Mouse (Mus musculus) heart, postnatal 25 days (tissue): ENCODE results near the gene Wnt6. TPM values are rescaled to one million over a fixed set of nuclear protein-coding genes. Genes with fewer than 3 reads are reported as not detected.
A peak's percentile ranks its signal among the peaks of the same experiment; 100 is the strongest.

Source experiments
- DNase-seq: peaks from one replicate; pipeline ENCODE4 v3.0.0; 2022; ENCODE audit warnings: low spot score
- intact Hi-C: fragments of 180-260 bp; cut with DNase I; formaldehyde crosslinking; loops from one replicate; pipeline ENCODE4 v1.15.1; 2025
- total RNA-seq, 2 experiments: library from RNA; stranded (reverse); gene quantifications; 2 replicates each; pipeline ENCODE4 v1.2.3; 2021

Gene Wnt6
- total RNA-seq, 2 experiments from 2014 or later = 0.20 TPM; not detected in 1

DNA sequence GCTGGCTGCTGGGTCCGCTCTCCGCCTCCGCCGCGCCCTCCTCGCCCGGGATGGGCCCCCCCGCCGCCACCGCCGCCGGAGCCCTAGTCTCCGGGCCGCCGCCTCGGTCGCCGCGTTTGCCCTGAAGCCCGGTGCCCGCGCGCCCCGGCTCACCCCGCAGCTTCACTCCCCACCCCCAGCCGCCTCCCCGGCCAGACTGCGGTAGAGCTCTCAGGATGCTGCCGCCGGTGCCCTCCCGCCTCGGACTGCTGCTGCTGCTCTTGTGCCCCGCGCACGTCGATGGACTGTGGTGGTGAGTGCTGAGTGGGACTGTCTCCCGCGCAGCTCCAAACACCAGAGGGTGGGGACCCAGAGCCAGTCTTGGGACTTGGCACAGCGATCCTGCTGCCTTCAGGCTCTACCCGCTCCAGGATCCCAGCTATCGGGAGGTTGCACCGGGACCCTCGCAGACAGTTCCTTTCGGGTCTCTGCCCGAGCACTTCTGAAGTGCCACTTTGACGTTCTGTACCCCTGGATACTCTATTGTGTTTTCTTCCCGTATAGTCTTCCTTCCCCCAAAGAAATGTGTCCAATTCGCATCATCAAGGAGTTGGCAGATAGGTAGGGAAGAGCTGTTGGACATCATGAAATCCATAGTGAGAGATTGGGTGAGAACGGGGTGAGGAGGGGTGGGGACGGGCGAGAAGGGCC, 384 bp downstream of the Wnt6 start:
- no peak for DNase-seq
- intact Hi-C loops = no loop called here

DNA sequence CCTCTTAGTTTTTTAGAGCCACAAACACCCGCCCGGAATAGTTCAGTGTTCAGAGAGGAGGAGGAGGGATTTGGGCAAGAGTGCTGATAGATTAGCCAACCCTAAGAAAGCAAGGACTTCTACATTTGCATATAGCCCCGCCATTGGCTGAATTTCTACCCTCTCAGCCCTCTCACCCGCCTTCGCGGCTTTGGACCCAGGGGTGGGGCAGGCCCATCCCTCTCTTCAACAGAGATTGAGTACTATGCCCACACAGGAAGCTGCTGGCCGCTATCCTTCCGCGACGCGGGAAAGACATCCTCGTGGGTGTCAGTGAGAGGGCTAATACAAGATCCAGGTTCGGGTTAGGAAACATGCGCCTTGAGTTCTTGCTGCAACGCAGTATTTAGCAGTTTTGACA, 1.4 kb downstream of the Wnt6 start:
- intact Hi-C loops = no loop called here
- DNase-seq = peak; percentile 76

DNA sequence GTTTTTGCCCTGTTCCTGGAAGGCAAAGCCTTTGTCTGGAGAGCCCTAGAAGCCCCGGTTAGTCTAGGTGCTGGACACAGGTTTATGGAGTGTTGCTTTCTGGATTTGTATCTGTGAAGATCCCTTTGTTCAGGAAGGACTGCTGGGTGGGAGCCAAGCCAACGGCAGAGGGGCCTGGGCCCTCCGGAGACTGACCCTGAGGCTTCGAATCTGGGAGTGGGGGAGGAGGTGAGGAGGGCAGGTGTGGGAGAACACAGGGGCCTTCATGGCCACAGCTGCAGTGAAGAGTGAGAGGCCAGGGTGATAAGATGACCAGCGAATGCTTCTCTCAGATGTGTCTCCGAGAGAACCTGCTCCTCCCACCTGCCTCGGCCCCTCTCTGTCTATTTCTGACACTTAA, 2.4 kb downstream of the Wnt6 start:
- intact Hi-C loops = no loop called here

DNA sequence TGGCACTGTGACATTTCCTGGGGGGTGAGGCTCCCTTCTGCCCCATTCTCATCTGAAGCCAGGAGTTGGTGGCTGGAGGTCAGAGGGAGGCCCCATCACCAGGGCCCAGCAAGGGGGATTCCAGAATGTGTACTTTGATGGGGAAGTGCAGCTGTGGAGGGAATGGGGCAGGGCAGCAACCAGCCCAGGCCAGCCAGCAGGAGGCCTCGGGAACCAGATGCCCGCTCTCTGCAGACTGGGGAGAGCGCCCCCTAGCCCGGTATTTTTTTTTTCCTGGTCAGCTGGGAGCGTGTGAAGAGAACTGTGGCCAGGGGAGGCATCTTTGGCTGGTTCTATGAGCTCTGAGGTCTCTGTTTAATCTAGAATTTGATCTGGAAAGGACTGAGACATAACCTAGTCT, 4.1 kb downstream of the Wnt6 start:
- intact Hi-C loops = no loop called here
- DNase-seq = no peak

More for the DNA sequence above, 2.4 kb downstream of the Wnt6 start:
- no peak for DNase-seq

DNA sequence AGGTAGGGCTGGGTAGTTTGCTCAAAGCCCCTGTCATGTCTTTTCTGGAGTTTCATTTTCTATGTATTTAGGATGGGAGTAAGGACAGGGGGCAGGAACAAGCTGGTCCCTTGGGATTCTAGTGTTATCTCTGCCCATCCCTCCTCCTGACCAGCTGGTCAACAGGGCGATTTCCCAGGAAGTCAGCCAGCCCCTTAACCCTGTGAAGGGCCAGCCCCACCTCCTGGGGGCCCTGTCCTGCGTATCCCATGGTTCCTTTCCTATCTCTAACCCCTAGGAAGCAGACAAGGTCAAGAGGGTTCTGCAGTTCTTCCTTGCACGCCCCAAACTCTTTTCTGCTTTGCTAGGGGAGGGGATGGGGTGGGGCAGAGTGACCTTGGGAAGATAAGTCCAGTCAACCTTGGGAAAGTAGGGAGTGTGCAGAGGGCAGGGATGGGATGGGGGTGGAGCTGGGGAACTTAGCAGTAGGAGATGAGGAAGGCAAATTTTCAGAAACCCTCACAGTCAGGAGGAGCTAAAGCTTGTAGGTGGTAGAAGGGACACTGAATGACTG, 7.3 kb downstream of the Wnt6 start:
- DNase-seq = no peak
- intact Hi-C loops = no loop called here

DNA sequence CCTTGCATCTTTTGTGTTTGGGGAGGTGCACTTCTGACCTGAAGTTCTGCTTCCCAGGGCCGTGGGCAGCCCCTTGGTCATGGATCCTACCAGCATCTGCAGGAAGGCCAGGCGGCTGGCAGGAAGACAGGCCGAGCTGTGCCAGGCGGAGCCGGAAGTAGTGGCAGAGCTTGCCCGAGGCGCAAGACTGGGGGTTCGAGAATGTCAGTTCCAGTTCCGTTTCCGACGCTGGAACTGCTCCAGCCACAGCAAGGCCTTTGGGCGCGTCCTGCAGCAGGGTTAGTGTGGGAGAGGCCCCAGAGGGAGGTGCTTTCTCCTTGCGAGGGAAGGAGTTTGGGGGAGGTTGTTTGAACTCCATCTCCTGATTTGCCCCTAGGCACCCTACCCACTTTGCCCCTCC, 10.4 kb downstream of the Wnt6 start:
- intact Hi-C loops = no loop called here
- DNase-seq = no peak

DNA sequence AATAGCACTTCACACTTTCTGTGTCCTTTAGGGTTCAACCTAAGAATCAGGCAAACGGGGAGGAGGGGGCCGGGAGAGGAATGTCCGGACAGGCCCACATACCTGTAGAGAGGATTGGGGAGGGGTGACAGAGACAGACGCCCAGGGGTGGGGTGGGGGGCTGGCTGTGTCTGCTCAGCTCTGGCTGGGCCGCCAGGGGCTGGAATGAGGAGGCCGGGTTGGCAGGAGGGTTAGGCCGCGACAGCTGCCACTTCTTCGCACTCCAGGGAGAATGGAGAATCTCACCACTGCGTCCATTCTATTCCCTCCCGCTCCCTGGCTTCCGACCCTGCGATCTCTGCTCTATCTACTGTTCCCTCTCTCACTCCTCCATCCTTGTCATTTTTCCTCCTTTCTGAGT, 11.9 kb downstream of the Wnt6 start:
- DNase-seq = no peak
- intact Hi-C loops = no loop called here

DNA sequence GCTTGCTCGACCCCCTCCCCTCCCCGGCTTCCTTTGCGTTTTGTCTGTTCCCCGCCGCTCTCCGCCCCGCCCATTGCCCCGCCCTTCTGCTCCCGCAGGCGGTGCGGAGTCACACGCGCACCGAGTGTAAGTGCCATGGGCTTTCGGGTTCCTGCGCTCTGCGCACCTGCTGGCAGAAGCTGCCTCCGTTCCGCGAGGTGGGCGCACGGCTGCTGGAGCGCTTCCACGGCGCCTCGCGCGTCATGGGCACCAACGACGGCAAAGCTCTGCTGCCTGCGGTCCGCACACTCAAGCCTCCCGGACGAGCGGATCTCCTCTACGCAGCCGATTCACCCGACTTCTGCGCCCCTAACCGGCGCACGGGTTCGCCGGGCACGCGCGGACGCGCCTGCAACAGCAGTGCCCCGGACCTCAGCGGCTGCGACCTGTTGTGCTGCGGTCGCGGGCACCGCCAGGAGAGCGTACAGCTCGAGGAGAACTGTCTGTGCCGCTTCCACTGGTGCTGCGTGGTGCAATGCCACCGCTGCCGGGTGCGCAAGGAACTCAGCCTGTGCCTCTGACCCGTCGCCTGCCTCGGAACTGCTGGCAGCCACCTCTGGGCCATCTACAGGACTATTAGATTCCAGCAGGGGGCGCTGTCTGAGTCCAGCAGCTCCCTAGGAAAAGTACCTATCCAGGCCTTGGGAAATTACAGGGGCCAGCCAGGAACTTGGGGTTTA, 12.5 kb downstream of the Wnt6 start:
- DNase-seq = no peak
- intact Hi-C loops = no loop called here

DNA sequence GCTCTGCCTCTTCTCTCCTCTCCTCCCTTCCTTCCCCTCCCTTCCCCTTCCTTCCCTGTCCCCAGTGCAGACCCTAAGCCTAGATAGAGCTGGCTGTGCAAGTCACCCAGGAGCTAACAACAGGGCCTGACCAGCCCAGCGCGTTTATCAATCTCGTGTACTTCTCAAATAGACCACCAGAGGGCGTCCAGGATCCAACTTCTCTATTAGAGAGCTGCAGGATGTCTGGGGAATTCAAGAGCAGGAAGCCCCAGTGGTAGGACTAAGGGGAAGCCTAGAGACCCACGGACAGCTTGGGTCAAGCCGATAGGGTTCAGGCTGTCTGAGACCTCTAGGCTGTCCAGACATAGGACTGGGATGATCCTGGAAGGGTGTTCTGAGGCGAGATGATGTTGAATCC, 16.2 kb downstream of the Wnt6 start:
- intact Hi-C loops = loop anchor here (1.0 kb wide), 1 partner anchor 20 kb away; no protein-coding TSS in a partner anchor
- DNase-seq = no peak

DNA sequence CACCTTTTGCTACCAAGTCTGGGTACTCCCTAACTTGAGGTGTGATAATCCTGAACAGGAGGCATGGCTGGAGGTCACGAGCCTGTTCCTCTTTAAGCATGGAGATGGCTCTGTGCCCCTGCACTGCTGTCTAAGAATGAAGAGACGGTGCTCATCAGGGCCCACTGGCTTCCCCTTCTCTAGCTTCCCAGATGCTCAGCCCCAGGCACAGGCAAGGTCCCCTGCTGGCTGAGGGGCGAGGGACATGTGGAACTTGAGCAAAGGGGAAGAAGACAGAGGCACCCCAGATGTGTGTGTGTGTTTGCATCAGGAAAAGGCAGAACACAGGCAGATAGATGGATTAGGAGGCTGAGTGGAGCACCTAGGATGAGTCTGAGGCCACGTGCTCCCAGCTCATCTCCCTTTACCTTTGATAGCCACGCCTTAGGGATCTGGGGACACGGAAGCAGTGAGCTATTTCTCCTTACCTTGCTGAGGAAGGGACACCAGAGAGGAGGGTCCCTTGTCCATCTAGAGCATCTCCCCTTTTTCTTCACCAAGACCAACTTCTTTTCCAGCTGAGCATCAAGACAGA, 17.0 kb downstream of the Wnt6 start:
- intact Hi-C loops = loop anchor here (1.0 kb wide), 1 partner anchor 20 kb away; no protein-coding TSS in a partner anchor
- DNase-seq = no peak

DNA sequence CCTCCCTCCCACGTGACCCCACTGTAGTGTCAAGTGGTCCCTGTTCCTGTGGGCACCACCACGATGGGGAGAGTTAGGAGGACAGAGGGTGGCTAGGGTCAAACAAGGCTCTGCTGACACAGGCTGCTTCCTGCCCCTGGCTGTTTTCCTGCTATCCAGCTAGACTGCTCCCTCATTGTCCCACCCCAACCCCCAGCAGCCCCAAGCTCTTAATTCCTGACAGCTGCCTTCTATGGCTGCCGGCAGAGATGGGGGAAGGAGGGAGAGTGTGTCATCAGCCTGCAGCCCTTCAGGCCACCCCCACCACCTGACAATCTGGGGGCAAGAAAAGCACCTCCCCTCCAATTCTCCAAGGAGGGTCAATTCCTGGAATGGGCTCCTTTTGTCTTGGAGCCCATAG, 18.4 kb downstream of the Wnt6 start:
- no peak for DNase-seq
- intact Hi-C loops = no loop called here

DNA sequence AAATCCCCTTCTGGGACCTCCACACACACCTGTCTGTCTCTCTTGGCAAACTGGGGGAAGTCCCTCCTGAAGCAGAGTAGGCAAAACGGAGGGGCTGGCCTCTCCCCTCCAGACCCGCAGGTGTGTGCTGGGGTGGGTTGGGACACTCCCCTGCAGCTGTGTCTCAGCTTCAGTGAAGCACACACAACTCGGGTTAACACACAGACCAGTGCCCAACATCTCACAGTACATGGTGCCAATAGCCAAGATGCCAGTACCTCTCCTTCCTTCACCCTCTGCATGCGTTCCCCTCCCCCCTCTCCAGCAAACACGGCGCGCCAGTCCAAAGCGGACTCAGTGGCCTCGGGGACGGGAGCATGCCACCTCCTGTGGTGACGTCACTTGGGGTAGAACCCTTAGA, 19.6 kb downstream of the Wnt6 start, which contains the start of gene Wnt10a:
Wnt10a (plus strand) TSS at position 268 of the 400 bp plus-strand sequence.
- intact Hi-C loops = no loop called here

DNA sequence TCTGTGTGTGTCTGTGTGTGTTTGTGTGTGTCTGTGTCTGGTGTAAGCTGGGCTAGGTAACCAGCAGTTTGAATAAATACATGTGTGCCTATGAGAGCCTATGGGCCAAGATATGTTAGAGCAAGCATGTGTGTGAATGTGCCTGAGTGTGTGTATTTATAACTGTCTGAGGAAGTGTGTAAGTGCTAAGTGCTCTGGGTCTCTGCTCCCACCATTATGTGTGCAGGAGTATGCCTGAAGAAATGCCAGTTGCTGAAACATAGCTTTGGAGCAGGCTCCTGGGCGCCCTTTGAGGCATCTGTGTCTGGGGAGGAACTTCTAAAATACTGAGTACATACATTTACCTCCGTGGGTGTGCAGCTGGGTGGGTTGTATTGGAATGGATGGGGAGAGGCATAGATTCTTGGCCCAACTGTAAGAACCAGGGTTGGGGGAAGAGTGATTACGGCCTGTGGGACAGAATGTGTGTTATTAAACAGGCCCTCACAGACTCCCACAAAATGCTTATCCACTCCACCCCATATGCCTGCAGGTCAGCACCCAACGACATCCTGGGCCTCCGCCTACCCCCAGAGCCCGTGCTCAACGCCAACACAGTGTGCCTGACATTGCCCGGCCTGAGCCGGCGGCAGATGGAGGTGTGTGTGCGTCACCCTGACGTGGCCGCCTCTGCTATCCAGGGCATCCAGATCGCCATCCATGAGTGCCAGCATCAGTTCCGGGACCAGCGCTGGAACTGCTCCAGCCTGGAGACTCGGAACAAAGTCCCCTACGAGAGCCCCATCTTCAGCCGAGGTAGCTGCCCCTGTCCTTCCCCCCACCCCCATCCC, 21.4 kb downstream of the Wnt6 start:
- DNase-seq = no peak
- intact Hi-C loops = no loop called here

More for the DNA sequence above, 19.6 kb downstream of the Wnt6 start, which contains the start of gene Wnt10a:
- DNase-seq = no peak

DNA sequence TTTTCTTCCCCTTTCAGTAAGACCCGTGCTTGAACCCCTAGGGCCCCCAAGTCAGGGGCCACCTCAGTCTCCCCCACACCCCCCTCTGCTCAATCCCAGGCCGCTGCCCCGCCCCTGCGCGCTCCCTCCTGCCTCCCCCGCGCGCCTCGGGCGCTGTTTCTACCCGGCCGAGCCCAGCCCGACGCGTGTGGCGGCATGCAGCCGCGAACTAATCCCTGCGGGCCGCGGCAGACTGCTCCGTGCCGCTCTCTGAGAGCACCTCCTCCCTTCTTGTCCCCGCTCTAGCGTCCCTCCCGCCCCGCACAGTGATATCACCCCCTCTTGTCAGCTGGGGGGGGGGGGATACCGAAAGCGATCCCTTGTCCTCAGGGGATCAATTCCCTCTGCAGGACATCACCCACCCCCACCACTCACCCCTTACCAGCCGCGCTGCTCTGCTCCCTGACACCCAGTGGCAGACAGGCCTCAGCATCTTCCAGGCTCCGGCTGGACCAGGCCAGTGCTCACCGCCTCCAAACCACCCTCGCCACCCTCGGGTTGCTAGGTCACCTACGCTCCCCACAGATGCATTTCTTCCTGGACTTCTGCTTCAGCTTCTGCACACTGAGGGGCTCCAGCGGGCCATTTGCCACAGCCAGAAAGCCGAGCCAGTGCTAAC, 22.9 kb downstream of the Wnt6 start:
- no peak for DNase-seq
- intact Hi-C loops = no loop called here

DNA sequence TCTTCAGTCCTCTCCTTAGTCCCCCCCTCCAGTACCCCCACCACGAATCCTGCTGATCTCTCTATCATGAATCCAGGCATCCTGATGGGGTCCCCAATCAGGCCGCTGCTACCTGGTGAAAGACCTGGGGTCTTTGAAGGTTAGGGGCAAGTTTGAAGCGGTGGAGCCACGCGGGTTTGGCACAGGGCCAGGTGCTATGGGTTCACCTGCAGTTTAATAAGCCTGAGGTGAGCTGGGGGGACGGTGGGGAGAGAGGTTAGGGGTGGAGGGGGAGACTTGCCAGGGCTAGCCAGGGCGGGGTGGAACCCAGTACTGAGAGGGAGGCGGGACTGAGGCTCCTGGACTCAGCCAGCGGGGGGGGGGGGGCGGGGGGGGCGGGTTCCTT, 23.4 kb downstream of the Wnt6 start:
- no peak for DNase-seq
- intact Hi-C loops = no loop called here

DNA sequence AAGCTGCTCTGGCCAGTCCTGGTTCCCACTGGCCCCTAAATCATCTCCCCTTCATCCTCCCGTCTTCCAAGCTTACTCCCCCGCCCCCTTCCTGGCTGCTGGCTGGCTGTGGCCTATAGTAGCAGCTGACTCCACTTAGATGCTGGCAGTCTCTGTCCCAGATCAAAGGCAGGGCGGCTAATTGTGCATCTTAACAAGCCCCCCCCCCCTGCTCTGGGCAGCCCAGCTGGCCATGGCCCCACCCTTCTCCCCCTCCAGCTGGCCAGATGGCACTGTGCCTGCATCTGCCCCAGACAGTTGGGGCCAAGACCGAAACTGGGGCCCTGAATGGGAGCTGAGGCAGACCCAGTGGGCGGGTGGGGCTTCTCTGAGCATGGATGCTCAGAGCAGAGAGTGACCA, 25.8 kb downstream of the Wnt6 start:
- intact Hi-C loops = no loop called here
- DNase-seq = no peak

DNA sequence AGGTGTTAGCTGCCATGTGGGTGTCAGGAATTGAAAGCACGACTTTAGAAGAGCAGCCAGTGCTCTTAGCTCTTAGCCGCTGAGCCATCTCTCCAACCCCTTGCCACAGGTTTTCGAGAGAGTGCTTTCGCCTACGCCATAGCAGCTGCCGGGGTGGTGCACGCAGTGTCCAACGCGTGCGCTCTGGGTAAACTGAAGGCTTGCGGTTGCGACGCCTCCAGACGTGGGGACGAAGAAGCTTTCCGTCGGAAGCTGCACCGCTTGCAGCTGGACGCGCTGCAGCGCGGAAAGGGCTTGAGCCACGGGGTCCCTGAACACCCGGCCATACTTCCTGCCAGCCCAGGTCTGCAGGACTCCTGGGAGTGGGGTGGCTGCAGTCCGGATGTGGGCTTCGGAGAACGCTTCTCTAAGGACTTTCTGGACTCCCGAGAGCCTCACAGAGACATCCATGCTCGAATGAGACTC, 28.8 kb downstream of the Wnt6 start:
- intact Hi-C loops = no loop called here
- no peak for DNase-seq

DNA sequence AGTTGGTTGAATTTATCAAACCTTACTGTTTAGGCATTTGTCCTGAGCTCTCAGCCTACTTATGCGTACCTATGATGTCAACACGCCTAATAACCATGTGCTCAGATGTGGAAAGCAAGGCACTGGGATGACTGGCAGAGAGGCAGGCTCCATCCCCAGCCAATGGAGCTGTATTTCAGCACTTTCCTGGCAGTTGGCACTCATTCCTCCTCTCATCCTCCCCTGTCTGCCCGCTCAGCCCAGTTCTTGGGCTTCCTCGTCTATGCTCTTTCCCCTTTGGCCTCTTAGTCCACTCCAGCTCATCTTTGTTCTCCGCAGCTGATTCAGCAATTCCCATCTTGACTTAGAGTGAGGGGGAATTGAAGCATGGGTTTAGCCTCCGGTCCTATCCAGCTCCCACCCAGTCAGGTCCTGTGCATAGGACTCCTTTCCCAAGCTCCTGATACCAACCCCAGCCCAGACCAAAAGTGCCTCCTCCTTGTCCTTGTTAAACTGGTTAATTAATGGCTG, 30.0 kb downstream of the Wnt6 start:
- no peak for DNase-seq
- intact Hi-C loops = no loop called here
